Mouse (Mus musculus) bone marrow, adult 2 months (tissue): Measurements from ENCODE around the gene Larp4. TPM values are rescaled to one million over a fixed set of nuclear protein-coding genes. Genes with fewer than 3 reads are reported as not detected.
"Not testable (repeated sequence)": the region's sequence is repeated elsewhere in the genome, so short reads cannot be mapped to it uniquely, and the experiment has no call there.

Source experiments
- H3K27ac ChIP-seq: fragments of 200-500 bp; 2 replicates; pipeline ENCODE4 v1.5.1; 2012; ENCODE audit warnings: low read depth, mild to moderate bottlenecking, control low read depth, inconsistent platforms, low read length; ENCODE audit not compliant: control insufficient read depth, poor library complexity, insufficient read depth
- H3K4me1 ChIP-seq: fragments of 200-500 bp; 2 replicates; pipeline ENCODE4 v1.6.1; 2011; ENCODE audit warnings: low read length; ENCODE audit not compliant: control insufficient read depth, insufficient read depth
- H3K4me3 ChIP-seq: fragments of 200-500 bp; replicated peaks from 2 replicates; pipeline ENCODE3; 2011; ENCODE audit warnings: mild to moderate bottlenecking, low read depth, low read length, control low read depth; ENCODE audit not compliant: control insufficient read depth
- CTCF ChIP-seq: fragments of 200-500 bp; IDR thresholded peaks from 2 replicates; pipeline ENCODE4 v1.5.1; 2011; ENCODE audit warnings: low read length, control low read depth; ENCODE audit not compliant: control insufficient read depth, insufficient read depth
- POLR2A ChIP-seq: fragments of 200-500 bp; IDR thresholded peaks from 2 replicates; pipeline ENCODE4 v1.6.1; 2011; ENCODE audit warnings: low read depth, mild to moderate bottlenecking, control low read depth, low read length, borderline replicate concordance; ENCODE audit not compliant: control insufficient read depth
- WGBS: fragments of 180-500 bp; shearing (Covaris S2); methylation state at CpG from one replicate; pipeline ENCODE4 v1.1.7; 2018; 5-methylcytosine and 5-hydroxymethylcytosine counted together
- polyA plus RNA-seq: library from polyadenylated mRNA; stranded (reverse); fragments of >200 nt; gene quantifications from 2 replicates; pipeline ENCODE4 v1.2.4, GENCODE M21; 2011; ENCODE audit warnings: low replicate concordance; ENCODE audit not compliant: missing spikeins, insufficient read depth, insufficient read length

Larp4 gene
- polyA plus RNA-seq, 1 experiment = 13.2 TPM

- 65% methylated on average over 4 of the region's 4 CpGs for WGBS
- no peak within 1 kb of the TSS for H3K4me3 ChIP-seq
- H3K4me1 ChIP-seq = peaks cover 5% of the 10 kb centered on the region; the same call in 1 of the 2 replicates
- no peak within 1 kb of the TSS for H3K27ac ChIP-seq
- no peak for TF ChIP-seq CTCF
Observed at GRCm38 (mm10) chr15:99966961-99967360, 2.9 kb upstream of the Larp4 start, which contains the start of gene Fam186a. Fam186a (minus strand) TSS chr15:99967061.

DNA sequence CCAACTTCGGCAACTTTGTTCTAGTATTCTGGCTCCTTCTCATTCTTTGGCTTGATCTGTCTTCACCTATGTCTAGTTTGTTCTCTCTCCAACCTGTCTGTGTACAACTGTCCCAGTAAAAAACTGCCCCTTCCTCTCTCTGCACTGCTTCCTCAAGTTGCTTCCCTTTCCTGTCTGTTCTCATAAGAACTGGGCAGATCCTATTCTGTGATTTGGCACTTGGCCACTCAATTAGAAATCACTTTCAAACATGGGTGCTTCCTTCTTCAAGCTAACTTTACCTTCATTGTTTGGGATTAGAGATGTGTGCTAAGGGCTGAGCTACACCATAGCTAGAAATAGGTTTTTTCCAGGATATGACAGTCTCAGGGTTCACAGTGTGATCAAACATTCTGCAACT lies 741 bp downstream of the Larp4 start:
- Histone ChIP-seq H3K27ac (no peak overlapping the region), H3K4me1 (peaks cover 3% of the 10 kb centered on the region; the same call in 1 of the 2 replicates), H3K4me3 (no peak overlapping the region)
- 29% methylated on average over 1 of the region's 1 CpGs for WGBS
- no peak for TF ChIP-seq CTCF
- TF ChIP-seq POLR2A = no peak

GRCm38 (mm10) chr15:99972361-99972988 lies 2.6 kb downstream of the Larp4 start:
- H3K4me1 ChIP-seq = peaks cover 3% of the 10 kb centered on the region; the same call in 1 of the 2 replicates
- H3K27ac ChIP-seq = peak overlapping the region; percentile 80
- WGBS = under 1% methylated on average over 50 of the region's 50 CpGs
- TF ChIP-seq POLR2A (peak; percentile 64; the same call in 1 of the 2 replicates), CTCF (no peak)
- H3K4me3 ChIP-seq = peak overlapping the region; percentile 75

- peaks cover 3% of the 10 kb centered on the region; the same call in 1 of the 2 replicates for H3K4me1 ChIP-seq
- TF ChIP-seq POLR2A (no peak), CTCF (no peak)
- under 1% methylated on average over 84 of the region's 84 CpGs for WGBS
Observed at GRCm38 (mm10) chr15:99972989-99973911, 3.4 kb downstream of the Larp4 start.

GRCm38 (mm10) chr15:99974476-99975220 lies 4.8 kb downstream of the Larp4 start:
- Histone ChIP-seq H3K4me1 (peaks cover 3% of the 10 kb centered on the region; the same call in 1 of the 2 replicates), H3K27ac (no peak overlapping the region), H3K4me3 (no peak overlapping the region)
- TF ChIP-seq CTCF (no peak), POLR2A (no peak)
- WGBS = 26% methylated on average over 2 of the region's 2 CpGs

More at GRCm38 (mm10) chr15:99972989-99973911, 3.4 kb downstream of the Larp4 start:
- H3K27ac ChIP-seq = peak overlapping the region; percentile 80
- H3K4me3 ChIP-seq = peak overlapping the region; percentile 75

DNA sequence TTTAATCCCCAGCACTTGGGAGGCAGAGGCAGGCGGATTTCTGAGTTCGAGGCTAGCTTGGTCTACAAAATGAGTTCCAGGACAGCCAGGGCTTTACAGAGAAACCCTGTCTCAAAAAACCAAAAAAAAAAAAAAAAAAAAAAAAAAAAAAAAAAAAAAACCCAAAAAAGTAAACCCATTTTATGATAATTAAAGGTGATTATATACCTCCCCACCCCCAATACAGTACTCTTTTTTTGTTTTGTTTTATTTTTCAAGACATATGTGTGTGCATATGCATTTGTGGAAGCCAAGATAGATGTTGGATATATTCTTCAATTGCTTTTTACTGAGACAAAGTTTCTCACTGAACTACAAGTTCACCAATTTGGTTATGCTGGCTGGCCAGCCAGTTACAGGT lies 6.3 kb downstream of the Larp4 start:
- H3K4me3 ChIP-seq, H3K27ac ChIP-seq, H3K4me1 ChIP-seq: not testable (repeated sequence)
- WGBS = 66% methylated on average over 2 of the region's 2 CpGs

GRCm38 (mm10) chr15:99979266-99979665 lies 9.4 kb downstream of the Larp4 start:
- H3K4me1 ChIP-seq = no peaks in the 10 kb centered on the region; the same call in 1 of the 2 replicates
- TF ChIP-seq CTCF = no peak
- no peak for TF ChIP-seq POLR2A
- 74% methylated on average over 1 of the region's 1 CpGs for WGBS
- no peak overlapping the region for H3K27ac ChIP-seq
- no peak overlapping the region for H3K4me3 ChIP-seq

GRCm38 (mm10) chr15:99979715-99980114 lies 9.8 kb downstream of the Larp4 start:
- 80% methylated on average over 2 of the region's 2 CpGs for whole genome bisulfite sequencing
- Histone ChIP-seq H3K4me3 (no peak overlapping the region), H3K27ac (no peak overlapping the region), H3K4me1 (no peaks in the 10 kb centered on the region)
- TF ChIP-seq CTCF (no peak), POLR2A (no peak)
